Mouse (Mus musculus): ENCODE results near the gene Ngly1. TPM values are rescaled to one million over a fixed set of nuclear protein-coding genes. Genes with fewer than 3 reads are reported as not detected.

Gene Ngly1
- 17.8 and 18.0 TPM in 2 replicates for polyA plus RNA-seq (2016; fragmentation: Nextera tagmentation; extraction: Ambion mirVana)

- no peaks in the 10 kb centered on the region for H3K36me3 ChIP-seq (replicated peaks)
- peak; percentile 83 for DNase-seq (ENCODE audit: extremely low spot score, low spot score)
- WGBS, result under 1% methylated on average over 59 of the region's 65 CpGs
These were observed at the start of gene Ngly1, which contains the start of gene Oxsm for GRCm38 (mm10) chr14:16249171-16249874. Ngly1 (plus strand) TSS chr14:16249280. Oxsm (minus strand) TSS chr14:16249808.

GRCm38 (mm10) chr14:16200220-16200912 is 48.7 kb upstream of the Ngly1 start:
- Histone ChIP-seq H3K36me3 (replicated peaks) (no peaks in the 10 kb centered on the region), H3K27ac (peak overlapping the region; percentile 77), H3K9me3 (no peaks in the 10 kb centered on the region), H3K4me1 (peaks cover 32% of the 10 kb centered on the region), H3K4me3 (peak overlapping the region; percentile 30; the same call in 1 of the 2 replicates), H3K27me3 (ENCODE audit: poor library complexity, severe bottlenecking) (no peaks in the 10 kb centered on the region)
- peak; percentile 21 for DNase-seq (ENCODE audit: extremely low spot score, low spot score)
- WGBS, result 17% methylated on average over 6 of the region's 6 CpGs

More at GRCm38 (mm10) chr14:16249171-16249874, at the start of gene Ngly1, which contains the start of gene Oxsm:
- Histone ChIP-seq H3K4me1 (peaks cover 20% of the 10 kb centered on the region), H3K9me3 (no peaks in the 10 kb centered on the region), H3K27me3 (ENCODE audit: poor library complexity, severe bottlenecking) (no peaks in the 10 kb centered on the region), H3K4me3 (peak within 1 kb of the TSS; percentile 73), H3K27ac (peak within 1 kb of the TSS; percentile 97)

GRCm38 (mm10) chr14:16200969-16201638 is 48.0 kb upstream of the Ngly1 start:
- peaks cover 32% of the 10 kb centered on the region for H3K4me1 ChIP-seq
- DNase-seq (ENCODE audit: extremely low spot score, low spot score), result peak; percentile 70
- peak overlapping the region; percentile 77 for H3K27ac ChIP-seq
- H3K4me3 ChIP-seq, result peak overlapping the region; percentile 30; the same call in 1 of the 2 replicates
- 26% methylated on average over 8 of the region's 8 CpGs for WGBS
- no peaks in the 10 kb centered on the region for H3K9me3 ChIP-seq
- no peaks in the 10 kb centered on the region for H3K36me3 ChIP-seq (replicated peaks)
- no peaks in the 10 kb centered on the region for H3K27me3 ChIP-seq (ENCODE audit: poor library complexity, severe bottlenecking)

GRCm38 (mm10) chr14:16201673-16202072 is 47.4 kb upstream of the Ngly1 start:
- Histone ChIP-seq H3K4me3 (no peak overlapping the region), H3K4me1 (peaks cover 32% of the 10 kb centered on the region), H3K36me3 (replicated peaks) (no peaks in the 10 kb centered on the region), H3K27ac (peak overlapping the region; percentile 77; the same call in 1 of the 2 replicates), H3K27me3 (ENCODE audit: poor library complexity, severe bottlenecking) (no peaks in the 10 kb centered on the region), H3K9me3 (no peaks in the 10 kb centered on the region)
- no peak for DNase-seq (ENCODE audit: extremely low spot score, low spot score)
- 61% methylated on average over 3 of the region's 3 CpGs for WGBS

GRCm38 (mm10) chr14:16207722-16208121 is 41.4 kb upstream of the Ngly1 start:
- Histone ChIP-seq H3K27me3 (ENCODE audit: poor library complexity, severe bottlenecking) (no peaks in the 10 kb centered on the region), H3K36me3 (replicated peaks) (no peaks in the 10 kb centered on the region), H3K27ac (no peak overlapping the region), H3K9me3 (no peaks in the 10 kb centered on the region), H3K4me1 (peaks cover under 1% of the 10 kb centered on the region; the same call in 1 of the 2 replicates), H3K4me3 (no peak overlapping the region)
- no peak for DNase-seq (ENCODE audit: extremely low spot score, low spot score)

- Histone ChIP-seq H3K9me3 (no peaks in the 10 kb centered on the region), H3K4me1 (no peaks in the 10 kb centered on the region), H3K27me3 (ENCODE audit: poor library complexity, severe bottlenecking) (no peaks in the 10 kb centered on the region), H3K4me3 (no peak overlapping the region), H3K27ac (no peak overlapping the region), H3K36me3 (replicated peaks) (no peaks in the 10 kb centered on the region)
- no peak for DNase-seq (ENCODE audit: extremely low spot score, low spot score)
- WGBS, result 53% methylated on average over 2 of the region's 2 CpGs
These were observed 30.1 kb upstream of the Ngly1 start for GRCm38 (mm10) chr14:16219015-16219414.

- Histone ChIP-seq H3K27ac (no peak overlapping the region), H3K9me3 (no peaks in the 10 kb centered on the region), H3K27me3 (ENCODE audit: poor library complexity, severe bottlenecking) (no peaks in the 10 kb centered on the region), H3K4me1 (no peaks in the 10 kb centered on the region), H3K36me3 (replicated peaks) (no peaks in the 10 kb centered on the region), H3K4me3 (no peak overlapping the region)
- DNase-seq (ENCODE audit: extremely low spot score, low spot score), result no peak
- WGBS, result 88% methylated on average over 2 of the region's 2 CpGs
These were observed 19.7 kb upstream of the Ngly1 start for GRCm38 (mm10) chr14:16229395-16229794.

GRCm38 (mm10) chr14:16230581-16230980 is 18.5 kb upstream of the Ngly1 start:
- H3K36me3 ChIP-seq (replicated peaks), result no peaks in the 10 kb centered on the region
- no peak overlapping the region for H3K4me3 ChIP-seq
- DNase-seq (ENCODE audit: extremely low spot score, low spot score), result no peak
- no peaks in the 10 kb centered on the region for H3K9me3 ChIP-seq
- no peaks in the 10 kb centered on the region for H3K27me3 ChIP-seq (ENCODE audit: poor library complexity, severe bottlenecking)
- no peak overlapping the region for H3K27ac ChIP-seq
- H3K4me1 ChIP-seq, result no peaks in the 10 kb centered on the region

- Histone ChIP-seq H3K27ac (no peak overlapping the region), H3K36me3 (replicated peaks) (no peaks in the 10 kb centered on the region), H3K4me1 (no peaks in the 10 kb centered on the region), H3K27me3 (ENCODE audit: poor library complexity, severe bottlenecking) (no peaks in the 10 kb centered on the region), H3K4me3 (no peak overlapping the region), H3K9me3 (peaks cover 4% of the 10 kb centered on the region; the same call in 1 of the 2 replicates)
- DNase-seq (ENCODE audit: extremely low spot score, low spot score), result no peak
- WGBS, result 39% methylated on average over 1 of the region's 1 CpGs
These were observed 15.6 kb upstream of the Ngly1 start for GRCm38 (mm10) chr14:16233515-16233914.

- H3K9me3 ChIP-seq, result peaks cover 4% of the 10 kb centered on the region; the same call in 1 of the 2 replicates
- WGBS, result 75% methylated on average over 3 of the region's 3 CpGs
- no peak overlapping the region for H3K4me3 ChIP-seq
- H3K27me3 ChIP-seq (ENCODE audit: poor library complexity, severe bottlenecking), result no peaks in the 10 kb centered on the region
- H3K36me3 ChIP-seq (replicated peaks), result no peaks in the 10 kb centered on the region; the same call in 1 of the 2 replicates
- H3K4me1 ChIP-seq, result no peaks in the 10 kb centered on the region
- DNase-seq (ENCODE audit: extremely low spot score, low spot score), result no peak
- H3K27ac ChIP-seq, result no peak overlapping the region
These were observed 12.6 kb upstream of the Ngly1 start for GRCm38 (mm10) chr14:16236466-16236865.

- H3K27ac ChIP-seq, result peak overlapping the region; percentile 90; the same call in 1 of the 2 replicates
- DNase-seq (ENCODE audit: extremely low spot score, low spot score), result no peak
These were observed 6.8 kb upstream of the Ngly1 start for GRCm38 (mm10) chr14:16242193-16242815.

GRCm38 (mm10) chr14:16242947-16243602 is 6.0 kb upstream of the Ngly1 start:
- Histone ChIP-seq H3K4me3 (peak overlapping the region; percentile 61), H3K27me3 (ENCODE audit: poor library complexity, severe bottlenecking) (no peaks in the 10 kb centered on the region), H3K4me1 (peaks cover 16% of the 10 kb centered on the region), H3K27ac (peak overlapping the region; percentile 90), H3K36me3 (replicated peaks) (no peaks in the 10 kb centered on the region; the same call in 1 of the 2 replicates), H3K9me3 (no peaks in the 10 kb centered on the region)
- WGBS, result 7% methylated on average over 34 of the region's 34 CpGs
- DNase-seq (ENCODE audit: extremely low spot score, low spot score), result peak; percentile 82

More at GRCm38 (mm10) chr14:16242193-16242815, 6.8 kb upstream of the Ngly1 start:
- Histone ChIP-seq H3K9me3 (peaks cover 3% of the 10 kb centered on the region; the same call in 1 of the 2 replicates), H3K36me3 (replicated peaks) (no peaks in the 10 kb centered on the region; the same call in 1 of the 2 replicates), H3K4me1 (peaks cover 16% of the 10 kb centered on the region), H3K4me3 (peak overlapping the region; percentile 61), H3K27me3 (ENCODE audit: poor library complexity, severe bottlenecking) (no peaks in the 10 kb centered on the region)
- 96% methylated on average over 10 of the region's 10 CpGs for WGBS

Measured in forebrain, embryonic 10.5 days (tissue).